In genomic region chr10:130311534-130312227, GRCm38 (mm10) we compare ENCODE assay signal across 31 mouse cellular contexts. TPM values are rescaled to one million over a fixed set of nuclear protein-coding genes. Genes with fewer than 3 reads are reported as not detected.
DNase-seq lines count a peak whose midpoint lies in the region; ATAC-seq lines count a peak whose summit lies in the region.
"Had no signal": no experiment of that assay in that cellular context is flagged by ENCODE, and none has a peak within 500 bp of the region (broad histone marks: within the 10 kb centered on the region; RNA-seq: fewer than 3 reads in every experiment).

No protein-coding gene starts in this region.

- peak; percentile 81 for ATAC-seq in activated CD4-positive, CD25-positive, alpha-beta regulatory T cell, adult 4 months
- ATAC-seq in megakaryocyte, adult 5-6 weeks (ENCODE audit: poor library complexity, severe bottlenecking): peak; percentile 39; the same call in 1 of the 2 replicates
- ATAC-seq: forebrain, postnatal 0 days; hindbrain, embryonic 16.5 days; intestine, postnatal 0 days; midbrain, embryonic 13.5 days; Patski had no signal

- DNase-seq in thymus, postnatal 0 days (ENCODE audit: low spot score): peak; percentile 18
- no peak for DNase-seq in thymus, postnatal 36 days
- DNase-seq in embryo, embryonic 9.5 days (ENCODE audit: extremely low spot score): no peak
- DNase-seq in frontal cortex, postnatal 10 days (ENCODE audit: low spot score in 2 of 2): no peak
- DNase-seq in neural tube, embryonic 10.5 days (ENCODE audit: extremely low spot score, low spot score): no peak
- no peak for DNase-seq in adrenal gland, postnatal 10 days
- DNase-seq: adrenal gland, adult 2 months; B cell, adult 2 months; cerebellum, adult 11-12 months; cerebellum, postnatal 10 days; forebrain, postnatal 0 days; gastrocnemius, postnatal 36 days; heart, postnatal 4 days; liver; lung, postnatal 10 days; thymus, adult 2 months had no signal

RNA-seq across cellular contexts. Expression of gene Tespa1, which starts 11.0 kb away (rescaled TPM):
- polyA plus RNA-seq in thymus, postnatal 0 days (2015; fragmentation: Nextera tagmentation; extraction: Ambion mirVana): 143 and 188 TPM in 2 replicates
- polyA plus RNA-seq in activated CD4-positive, CD25-positive, alpha-beta regulatory T cell, adult 4 months (2017; shearing (Covaris generic)): 100 to 1,000 TPM; 277 to 337 TPM
- total RNA-seq in megakaryocyte, adult 5-6 weeks (2015): 8.2 and 18.6 TPM in 2 replicates
- total RNA-seq in megakaryocyte, adult 5-6 weeks (2017): 15.5 and 32.0 TPM in 2 replicates
- 1 to 10 TPM in 1 of 2 experiments, under 1 TPM in 1; 0.87 to 2.0 TPM for total RNA-seq in adrenal gland, postnatal 10 days (2021)
- total RNA-seq: forebrain, postnatal 0 days had no signal
- polyA plus RNA-seq: adrenal gland, adult 2 months; forebrain, postnatal 0 days; limb, embryonic 10.5 days; midbrain, embryonic 13.5 days; neural tube, embryonic 14.5 days had no signal

RNA-seq across cellular contexts. Expression of gene Neurod4, which starts 31.6 kb away (rescaled TPM):
- 0.05 TPM in 2 replicates for polyA plus RNA-seq in thymus, postnatal 0 days (2015; fragmentation: Nextera tagmentation; extraction: Ambion mirVana)
- under 1 TPM in 1 of 2 experiments, not detected in 1; 0.14 TPM for polyA plus RNA-seq in activated CD4-positive, CD25-positive, alpha-beta regulatory T cell, adult 4 months (2017; shearing (Covaris generic))
- not detected in 2 replicates for total RNA-seq in megakaryocyte, adult 5-6 weeks (2015)
- total RNA-seq in megakaryocyte, adult 5-6 weeks (2017): not detected in 2 replicates
- under 1 TPM; 0.18 to 0.21 TPM for total RNA-seq in adrenal gland, postnatal 10 days (2021)
- total RNA-seq: gastrocnemius, adult 18-20 months; gastrocnemius, postnatal 36 days; heart, postnatal 4 days had no signal
- polyA plus RNA-seq: adrenal gland, adult 2 months; heart, embryonic 15.5 days; intestine, postnatal 0 days; kidney, embryonic 16.5 days; liver, embryonic 16.5 days; Patski; small intestine, adult 2 months; stomach, postnatal 0 days; thymus, adult 2 months; urinary bladder, adult 2 months had no signal
